ENCODE assay signal across 8 mouse cellular contexts in the genomic region with DNA sequence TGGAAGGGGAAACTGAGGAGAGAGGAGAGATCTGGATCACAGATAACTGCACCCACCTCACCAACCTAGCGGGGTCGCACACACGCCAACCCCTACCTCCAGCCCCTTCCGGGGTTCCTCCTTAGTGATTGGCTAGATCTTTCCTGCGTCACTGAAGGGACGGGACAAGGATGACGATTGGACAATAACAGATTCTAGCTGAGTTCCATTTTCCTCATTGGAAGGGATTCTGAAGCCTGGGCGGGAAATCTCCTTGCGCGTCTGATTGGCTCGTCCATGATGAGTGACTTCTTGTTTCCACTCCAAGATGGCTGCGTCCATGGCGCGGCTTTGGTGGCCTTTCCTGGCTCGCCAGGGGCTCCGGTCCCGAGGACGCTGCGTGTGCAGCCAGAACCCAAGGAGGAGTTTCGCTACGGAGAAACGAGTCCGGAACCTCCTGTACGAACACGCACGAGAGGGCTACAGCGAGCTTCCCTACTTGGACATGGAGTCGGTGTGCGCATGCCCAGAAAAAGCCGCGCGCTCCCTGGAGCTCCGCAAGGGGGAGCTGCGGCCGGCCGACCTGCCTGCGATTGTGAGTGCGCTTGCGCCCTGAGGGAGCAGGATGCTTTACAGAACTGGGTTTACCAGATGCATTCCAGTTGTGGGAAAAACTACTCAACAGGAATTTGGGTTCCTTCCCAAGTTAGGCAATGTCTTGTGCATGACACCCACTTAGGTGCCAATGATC. TPM values are rescaled to one million over a fixed set of nuclear protein-coding genes. Genes with fewer than 3 reads are reported as not detected.
DNase-seq lines count a peak whose midpoint lies in the region; ATAC-seq and TF ChIP-seq lines count a peak whose summit lies in the region.

TSS of gene Mrps12 (minus strand) at position 112 of the 730 bp plus-strand sequence.
TSS of gene Sars2 (plus strand) at position 284 of the 730 bp plus-strand sequence.

- peak within 1 kb of the TSS; percentile 55 for H3K4me3 ChIP-seq in cortical plate, adult 2 months (ENCODE audit: insufficient read depth, low read length)
- H3K4me3 ChIP-seq in megakaryocyte, embryonic 14.5 days (replicated peaks): peak within 1 kb of the TSS; percentile 97

- no peaks in the 10 kb centered on the region for H3K9me3 ChIP-seq in megakaryocyte, embryonic 14.5 days

- TF ChIP-seq POLR2A in cortical plate, adult 2 months (IDR thresholded peaks at IDR 0.05; ENCODE audit: extremely low read depth, insufficient read depth, low read length): peak; percentile 97

- H3K27me3 ChIP-seq in megakaryocyte, embryonic 14.5 days (replicated peaks): no peaks in the 10 kb centered on the region

- ATAC-seq in activated CD4-positive, CD25-positive, alpha-beta regulatory T cell, adult 4 months: peak; percentile 97

- H3K36me3 ChIP-seq in megakaryocyte, embryonic 14.5 days (replicated peaks; ENCODE audit: low read length): peaks cover 57% of the 10 kb centered on the region

- TF ChIP-seq CTCF in cortical plate, adult 2 months (IDR thresholded peaks at IDR 0.05; ENCODE audit: extremely low read depth, insufficient read depth, low read length): peak; percentile 59

- peak; percentile 93 to 94 for DNase-seq in gastrocnemius, adult 8-10 months (ENCODE audit: low spot score in 2 of 2)
- DNase-seq in hindlimb bud, embryonic 11.5 days (ENCODE audit: extremely low spot score, low read depth, low spot score): peak; percentile 99
- DNase-seq in left cerebral cortex, adult 8-10 months (ENCODE audit: low spot score in 2 of 2): peak; percentile 96 to 97
- DNase-seq in right cerebral cortex, postnatal 10 days (ENCODE audit: low spot score in 2 of 2): peak; percentile 97 to 99
- DNase-seq in urinary bladder, postnatal 25 days (ENCODE audit: low spot score): peak; percentile 93

- peak within 1 kb of the TSS; percentile 70 for H3K27ac ChIP-seq in cortical plate, adult 2 months (ENCODE audit: insufficient read depth, low read length)

- peaks cover 8% of the 10 kb centered on the region for H3K4me1 ChIP-seq in cortical plate, adult 2 months (ENCODE audit: control insufficient read depth, insufficient read depth, low read length)
- H3K4me1 ChIP-seq in megakaryocyte, embryonic 14.5 days: peaks cover 45% of the 10 kb centered on the region

RNA-seq across cellular contexts. Expression of gene Mrps12, which starts in this region (rescaled TPM):
- 10 to 100 TPM; 71.9 to 75.7 TPM for polyA plus RNA-seq in activated CD4-positive, CD25-positive, alpha-beta regulatory T cell, adult 4 months (2017; shearing (Covaris generic))
- polyA plus RNA-seq in cortical plate, adult 2 months (2012; rRNA removed): 94.0 and 104 TPM in 2 replicates
- total RNA-seq in gastrocnemius, adult 8-10 months (2022): 10 to 100 TPM; 36.1 to 42.4 (median 40.5) TPM
- 10 to 100 TPM; 54.2 to 65.8 (median 60.4) TPM for total RNA-seq in left cerebral cortex, adult 8-10 months (2022)
- 283 and 464 TPM in 2 replicates for polyA plus RNA-seq in megakaryocyte, embryonic 14.5 days (2012; ENCODE audit: insufficient read depth, low replicate concordance)

RNA-seq across cellular contexts. Expression of gene Sars2, which starts in this region (rescaled TPM):
- polyA plus RNA-seq in activated CD4-positive, CD25-positive, alpha-beta regulatory T cell, adult 4 months (2017; shearing (Covaris generic)): 10 to 100 TPM in 1 of 2 experiments, 1 to 10 TPM in 1; 8.9 to 13.0 TPM
- 15.2 and 15.5 TPM in 2 replicates for polyA plus RNA-seq in cortical plate, adult 2 months (2012; rRNA removed)
- total RNA-seq in gastrocnemius, adult 8-10 months (2022): 10 to 100 TPM; 12.3 to 13.5 (median 12.6) TPM
- 10 to 100 TPM; 11.5 to 15.7 (median 13.9) TPM for total RNA-seq in left cerebral cortex, adult 8-10 months (2022)
- polyA plus RNA-seq in megakaryocyte, embryonic 14.5 days (2012; ENCODE audit: insufficient read depth, low replicate concordance): 16.1 and 18.5 TPM in 2 replicates

Comparison
In these comparisons a context has a peak if more than half of its experiments do, and no peak if none do; other contexts are left out.
1. Peak in every context shown above with its lines: DNase-seq, ATAC-seq, H3K4me3 ChIP-seq and H3K27ac ChIP-seq.